Mouse (Mus musculus) heart, postnatal 0 days (tissue): ENCODE measurements around the gene Plekhj1. TPM values are rescaled to one million over a fixed set of nuclear protein-coding genes. Genes with fewer than 3 reads are reported as not detected.

ENCODE experiments used
- ATAC-seq: fragments of 200-750 bp; cut with Nextera tagmentation; 2 replicates; pipeline ENCODE4 v1.8.0; 2017; ENCODE audit warnings: low read depth, moderate number of reproducible peaks, moderate library complexity; ENCODE audit not compliant: insufficient read depth
- DNase-seq: peaks from one replicate; pipeline ENCODE4 v3.0.0-alpha.2; 2016; ENCODE audit warnings: low spot score
- H3K27ac ChIP-seq: fragments of 300-500 bp; sonication (generic); 2 replicates; pipeline ENCODE4 v1.5.1; 2014; ENCODE audit warnings: low read depth, mild to moderate bottlenecking
- H3K27me3 ChIP-seq: fragments of 300-500 bp; sonication (generic); 2 replicates; pipeline ENCODE4 v1.6.1; 2014; ENCODE audit warnings: low read length, mixed read lengths; ENCODE audit not compliant: control insufficient read depth, insufficient read depth
- H3K36me3 ChIP-seq: fragments of 300-500 bp; sonication (generic); replicated peaks from 2 replicates; pipeline ENCODE4 v1.6.1; 2014; ENCODE audit warnings: low read length, mixed read lengths; ENCODE audit not compliant: control insufficient read depth, insufficient read depth
- H3K4me1 ChIP-seq: fragments of 300-500 bp; sonication (generic); 2 replicates; pipeline ENCODE4 v1.6.1; 2014; ENCODE audit warnings: antibody characterized with exemption; ENCODE audit not compliant: control insufficient read depth, insufficient read depth
- H3K4me2 ChIP-seq: fragments of 300-500 bp; sonication (generic); 2 replicates; pipeline ENCODE4 v1.6.1; 2014; ENCODE audit warnings: low read depth, mild to moderate bottlenecking, low read length, moderate library complexity
- H3K4me3 ChIP-seq: fragments of 300-500 bp; sonication (generic); 2 replicates; pipeline ENCODE4 v1.5.1; 2014; ENCODE audit warnings: low read depth, low read length
- H3K9ac ChIP-seq: fragments of 300-500 bp; sonication (generic); replicated peaks from 2 replicates; pipeline ENCODE4 v1.6.1; 2014; ENCODE audit warnings: low read depth, low read length, mixed read lengths
- H3K9me3 ChIP-seq: fragments of 300-500 bp; sonication (generic); replicated peaks from 2 replicates; pipeline ENCODE4 v1.6.1; 2016; ENCODE audit warnings: low read length; ENCODE audit not compliant: control insufficient read depth
- CTCF ChIP-seq: IDR thresholded peaks from 2 replicates; pipeline ENCODE4 v1.5.1; 2016; ENCODE audit warnings: antibody characterized with exemption, control low read depth, low read depth
- EP300 ChIP-seq: IDR thresholded peaks from 2 replicates; pipeline ENCODE4 v1.6.1; 2016; ENCODE audit warnings: antibody characterized with exemption, low read depth
- WGBS: fragments of 180-500 bp; shearing (Covaris S2); extraction: QIAGEN DNeasy Blood & Tissue Kit; methylation state at CpG from one replicate; pipeline ENCODE4 v1.1.7; 2014; 5-methylcytosine and 5-hydroxymethylcytosine counted together
- polyA plus RNA-seq: library from polyadenylated mRNA; unstranded; fragments of >200 nt; fragmentation: Nextera tagmentation; extraction: Ambion mirVana; gene quantifications from 2 replicates; pipeline ENCODE4 v1.2.1, GENCODE M21; 2015
- total RNA-seq: library from RNA; depleted of rRNA; stranded (reverse); fragments of >200 nt; gene quantifications from 2 replicates; pipeline ENCODE4 v1.2.3, GENCODE M21; 2014; ENCODE audit warnings: low replicate concordance

The Plekhj1 gene
- total and polyA plus RNA-seq, 2 experiments from 2014 or later, result 29.3 to 41.8 TPM

GRCm38 (mm10) chr10:80784302-80784701 lies 14.1 kb downstream of the Plekhj1 start:
- Histone ChIP-seq H3K9me3 (no peaks in the 10 kb centered on the region), H3K4me1 (peaks cover 6% of the 10 kb centered on the region), H3K36me3 (peaks cover 90% of the 10 kb centered on the region), H3K4me2 (no peak overlapping the region), H3K4me3 (no peak overlapping the region), H3K27me3 (no peaks in the 10 kb centered on the region), H3K27ac (no peak overlapping the region), H3K9ac (no peak overlapping the region)
- TF ChIP-seq CTCF (no peak), EP300 (no peak)
- DNase-seq (no peak), ATAC-seq (no peak)
- 100% methylated on average over 2 of the region's 2 CpGs for WGBS

- peaks cover 86% of the 10 kb centered on the region for H3K36me3 ChIP-seq
Observed at GRCm38 (mm10) chr10:80779565-80779964, 18.9 kb downstream of the Plekhj1 start.

GRCm38 (mm10) chr10:80777123-80777522 lies 21.3 kb downstream of the Plekhj1 start:
- 75% methylated on average over 5 of the region's 5 CpGs for WGBS
- Histone ChIP-seq H3K4me1 (peaks cover 29% of the 10 kb centered on the region), H3K27me3 (no peaks in the 10 kb centered on the region), H3K4me3 (no peak overlapping the region), H3K27ac (no peak overlapping the region), H3K9me3 (no peaks in the 10 kb centered on the region), H3K36me3 (peaks cover 82% of the 10 kb centered on the region), H3K9ac (no peak overlapping the region), H3K4me2 (no peak overlapping the region)
- no peak for TF ChIP-seq CTCF
- no peak for TF ChIP-seq EP300
- DNase-seq, result no peak
- no peak for ATAC-seq

More at GRCm38 (mm10) chr10:80779565-80779964, 18.9 kb downstream of the Plekhj1 start:
- H3K27me3 ChIP-seq, result no peaks in the 10 kb centered on the region
- H3K4me1 ChIP-seq, result peaks cover 14% of the 10 kb centered on the region
- H3K27ac ChIP-seq, result no peak overlapping the region
- no peaks in the 10 kb centered on the region for H3K9me3 ChIP-seq
- no peak overlapping the region for H3K4me3 ChIP-seq
- DNase-seq, result no peak
- H3K9ac ChIP-seq, result no peak overlapping the region
- no peak for TF ChIP-seq CTCF
- no peak overlapping the region for H3K4me2 ChIP-seq
- no peak for ATAC-seq

- no peaks in the 10 kb centered on the region for H3K27me3 ChIP-seq
Observed at GRCm38 (mm10) chr10:80776358-80776869, 22.0 kb downstream of the Plekhj1 start.

GRCm38 (mm10) chr10:80775731-80776130 lies 22.7 kb downstream of the Plekhj1 start:
- WGBS, result 59% methylated on average over 4 of the region's 4 CpGs
- peaks cover 82% of the 10 kb centered on the region for H3K36me3 ChIP-seq
- H3K27ac ChIP-seq, result no peak overlapping the region
- no peak overlapping the region for H3K4me3 ChIP-seq
- no peak overlapping the region for H3K4me2 ChIP-seq
- H3K27me3 ChIP-seq, result no peaks in the 10 kb centered on the region
- peaks cover 29% of the 10 kb centered on the region for H3K4me1 ChIP-seq
- DNase-seq (no peak), ATAC-seq (no peak)
- no peaks in the 10 kb centered on the region for H3K9me3 ChIP-seq
- TF ChIP-seq CTCF, result no peak
- TF ChIP-seq EP300, result no peak
- no peak overlapping the region for H3K9ac ChIP-seq

More at GRCm38 (mm10) chr10:80776358-80776869, 22.0 kb downstream of the Plekhj1 start:
- Histone ChIP-seq H3K4me2 (no peak overlapping the region), H3K27ac (no peak overlapping the region), H3K4me1 (peaks cover 29% of the 10 kb centered on the region), H3K36me3 (peaks cover 82% of the 10 kb centered on the region), H3K4me3 (no peak overlapping the region), H3K9me3 (no peaks in the 10 kb centered on the region), H3K9ac (no peak overlapping the region)
- TF ChIP-seq CTCF, result no peak
- no peak for TF ChIP-seq EP300
- 69% methylated on average over 6 of the region's 6 CpGs for WGBS
- no peak for ATAC-seq
- no peak for DNase-seq

DNA sequence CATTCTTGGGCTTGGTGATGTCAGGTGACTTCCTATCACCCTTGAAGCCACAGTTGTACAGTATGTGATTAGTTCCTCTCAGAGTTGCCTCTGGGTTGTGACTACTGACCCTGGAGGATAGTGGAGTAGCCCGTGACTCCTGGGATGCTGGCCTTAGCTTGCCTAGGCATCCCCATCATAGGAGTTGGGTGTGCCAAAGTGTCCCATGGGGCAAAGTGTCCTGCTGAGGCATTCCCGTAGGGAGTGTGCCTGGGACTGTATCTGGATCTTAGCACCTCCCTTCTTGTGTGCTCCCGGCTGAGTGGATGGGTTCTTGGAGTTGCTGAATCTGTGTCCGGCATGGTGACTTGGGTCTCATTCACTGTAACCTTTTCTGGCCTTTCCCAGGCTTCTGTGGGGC lies 23.4 kb downstream of the Plekhj1 start:
- H3K4me1 ChIP-seq, result peaks cover 29% of the 10 kb centered on the region

More for the DNA sequence above, 23.4 kb downstream of the Plekhj1 start:
- Histone ChIP-seq H3K4me2 (no peak overlapping the region), H3K36me3 (peaks cover 84% of the 10 kb centered on the region), H3K9me3 (no peaks in the 10 kb centered on the region), H3K27me3 (no peaks in the 10 kb centered on the region), H3K27ac (peak overlapping the region; percentile 49), H3K9ac (no peak overlapping the region), H3K4me3 (no peak overlapping the region)
- TF ChIP-seq EP300 (no peak), CTCF (no peak)
- DNase-seq (no peak), ATAC-seq (peak; percentile 15)
- WGBS, result 42% methylated on average over 4 of the region's 4 CpGs
